8 mouse cellular contexts compared by ENCODE assay signal in genomic region chr12:55598537-55598886, GRCm38 (mm10). TPM values are rescaled to one million over a fixed set of nuclear protein-coding genes. Genes with fewer than 3 reads are reported as not detected.
DNase-seq lines count a peak whose midpoint lies in the region; ATAC-seq and TF ChIP-seq lines count a peak whose summit lies in the region.
"Had no signal": no experiment of that assay in that cellular context is flagged by ENCODE, and none has a peak within 500 bp of the region (broad histone marks: within the 10 kb centered on the region; RNA-seq: fewer than 3 reads in every experiment).

No protein-coding gene starts in this region.

- no peak for TF ChIP-seq EP300 in lung, postnatal 0 days (IDR thresholded peaks at IDR 0.05)
- no peak for TF ChIP-seq EP300 in stomach, postnatal 0 days (optimal IDR thresholded peaks at IDR 0.05)

- ATAC-seq in lung, postnatal 0 days, result no peak
- no peak for ATAC-seq in forebrain, postnatal 0 days
- ATAC-seq in liver, embryonic 12.5 days, result no peak
- no peak for ATAC-seq in stomach, postnatal 0 days (ENCODE audit: low FRiP score, low TSS enrichment)

- peak overlapping the region; percentile 29; the same call in 1 of the 2 replicates for H3K4me3 ChIP-seq in lung, postnatal 0 days (ENCODE audit: low read depth, low read length)
- H3K4me3 ChIP-seq in forebrain, postnatal 0 days (ENCODE audit: low read depth, low read length), result peak overlapping the region; percentile 47
- peak overlapping the region; percentile 54 for H3K4me3 ChIP-seq in liver, embryonic 12.5 days
- H3K4me3 ChIP-seq in stomach, postnatal 0 days (ENCODE audit: low read depth, low read length), result peak overlapping the region; percentile 36; the same call in 1 of the 2 replicates
- no peak overlapping the region for H3K4me3 ChIP-seq in gastrocnemius, adult 2 months

- intact Hi-C loops in gastrocnemius, adult 2 months (cut with DNase I), result no loop called here

- no peak overlapping the region for H3K4me2 ChIP-seq in lung, postnatal 0 days (replicated peaks; ENCODE audit: low read depth, low read length)
- peak overlapping the region; percentile 92 for H3K4me2 ChIP-seq in forebrain, postnatal 0 days (ENCODE audit: low read depth)
- H3K4me2 ChIP-seq in liver, embryonic 12.5 days, result peak overlapping the region; percentile 85
- peak overlapping the region; percentile 61; the same call in 1 of the 2 replicates for H3K4me2 ChIP-seq in stomach, postnatal 0 days (replicated peaks; ENCODE audit: low read depth)

- H3K9ac ChIP-seq in lung, postnatal 0 days (replicated peaks; ENCODE audit: low read depth), result no peak overlapping the region
- H3K9ac ChIP-seq in forebrain, postnatal 0 days, result peak overlapping the region; percentile 45; the same call in 1 of the 2 replicates
- no peak overlapping the region for H3K9ac ChIP-seq in liver, embryonic 12.5 days
- no peak overlapping the region for H3K9ac ChIP-seq in stomach, postnatal 0 days (ENCODE audit: low read length)

- 8% methylated on average over 7 of the region's 7 CpGs for WGBS in lung, postnatal 0 days
- WGBS in forebrain, postnatal 0 days, result 5% methylated on average over 7 of the region's 7 CpGs
- WGBS in liver, embryonic 12.5 days (ENCODE audit: insufficient replicate concordance), result 8% methylated on average over 7 of the region's 7 CpGs
- WGBS in stomach, postnatal 0 days, result 12% methylated on average over 7 of the region's 7 CpGs

- H3K9me3 ChIP-seq in lung, postnatal 0 days (ENCODE audit: low read length), result no peaks in the 10 kb centered on the region
- H3K9me3 ChIP-seq in forebrain, postnatal 0 days (ENCODE audit: low read length), result no peaks in the 10 kb centered on the region
- H3K9me3 ChIP-seq in liver, embryonic 12.5 days (replicated peaks), result no peaks in the 10 kb centered on the region
- no peaks in the 10 kb centered on the region for H3K9me3 ChIP-seq in stomach, postnatal 0 days (ENCODE audit: control insufficient read depth, low read length)

- H3K27me3 ChIP-seq in lung, postnatal 0 days (replicated peaks; ENCODE audit: insufficient read depth, low read length), result peaks cover 35% of the 10 kb centered on the region
- H3K27me3 ChIP-seq in forebrain, postnatal 0 days (ENCODE audit: insufficient read depth, low read length), result peaks cover 35% of the 10 kb centered on the region
- peaks cover 68% of the 10 kb centered on the region for H3K27me3 ChIP-seq in liver, embryonic 12.5 days (replicated peaks)
- H3K27me3 ChIP-seq in stomach, postnatal 0 days (ENCODE audit: control insufficient read depth, insufficient read depth, low read length), result peaks cover 19% of the 10 kb centered on the region; the same call in 1 of the 2 replicates

- no peak for DNase-seq in lung, postnatal 0 days (ENCODE audit: low spot score)
- no peak for DNase-seq in lung, postnatal 25 days (ENCODE audit: low spot score)
- DNase-seq in forebrain, postnatal 0 days, result peak; percentile 27
- DNase-seq in stomach, postnatal 0 days (ENCODE audit: low spot score), result no peak
- no peak for DNase-seq in urinary bladder, postnatal 25 days (ENCODE audit: low spot score)
- no peak for DNase-seq in gastrocnemius, adult 2 months

- H3K27ac ChIP-seq in lung, postnatal 0 days (ENCODE audit: low read length), result no peak overlapping the region
- no peak overlapping the region for H3K27ac ChIP-seq in forebrain, postnatal 0 days (ENCODE audit: low read depth, low read length)
- H3K27ac ChIP-seq in liver, embryonic 12.5 days, result no peak overlapping the region
- no peak overlapping the region for H3K27ac ChIP-seq in stomach, postnatal 0 days (replicated peaks)
- no peak overlapping the region for H3K27ac ChIP-seq in gastrocnemius, adult 2 months

- 0 out of 2 replicates have a peak, but pooled peaks cover 3% of the 10 kb centered on the region for H3K36me3 ChIP-seq in lung, postnatal 0 days (ENCODE audit: insufficient read depth, low read length)
- no peaks in the 10 kb centered on the region; the same call in 1 of the 2 replicates for H3K36me3 ChIP-seq in forebrain, postnatal 0 days (ENCODE audit: insufficient read depth)
- no peaks in the 10 kb centered on the region for H3K36me3 ChIP-seq in liver, embryonic 12.5 days
- no peaks in the 10 kb centered on the region for H3K36me3 ChIP-seq in stomach, postnatal 0 days (ENCODE audit: control insufficient read depth, insufficient read depth, low read length)

- peaks cover 10% of the 10 kb centered on the region for H3K4me1 ChIP-seq in lung, postnatal 0 days (ENCODE audit: insufficient read depth, low read depth, low read length)
- H3K4me1 ChIP-seq in forebrain, postnatal 0 days (ENCODE audit: insufficient read depth), result peaks cover 10% of the 10 kb centered on the region; the same call in 1 of the 2 replicates
- H3K4me1 ChIP-seq in liver, embryonic 12.5 days, result peaks cover 23% of the 10 kb centered on the region
- peaks cover 5% of the 10 kb centered on the region; the same call in 1 of the 2 replicates for H3K4me1 ChIP-seq in stomach, postnatal 0 days (replicated peaks; ENCODE audit: control insufficient read depth, insufficient read depth)

- TF ChIP-seq CTCF in lung, postnatal 0 days (IDR thresholded peaks at IDR 0.05), result no peak
- TF ChIP-seq CTCF in forebrain, postnatal 0 days (IDR thresholded peaks at IDR 0.05; ENCODE audit: low read depth), result no peak
- TF ChIP-seq CTCF in stomach, postnatal 0 days (IDR thresholded peaks at IDR 0.05; ENCODE audit: low read depth), result no peak
- no peak for TF ChIP-seq CTCF in gastrocnemius, adult 2 months (IDR thresholded peaks at IDR 0.05)

RNA-seq across cellular contexts. Expression of gene Insm2, which starts 0.7 kb away (rescaled TPM):
- 0.08 and 0.10 TPM in 2 replicates for polyA plus RNA-seq in lung, postnatal 0 days (2015; fragmentation: Nextera tagmentation; extraction: Ambion mirVana)
- 0.85 and 3.7 TPM in 2 replicates for total RNA-seq in forebrain, postnatal 0 days (2014; rRNA removed)
- 0.83 and 1.2 TPM in 2 replicates for polyA plus RNA-seq in forebrain, postnatal 0 days (2015; fragmentation: Nextera tagmentation; extraction: Ambion mirVana)
- 0.10 TPM in 1 of 2 replicates, not detected in the other for polyA plus RNA-seq in liver, embryonic 12.5 days (2016; fragmentation: Nextera tagmentation; extraction: Ambion mirVana)
- polyA plus RNA-seq in stomach, postnatal 0 days (2015; fragmentation: Nextera tagmentation; extraction: Ambion mirVana), result 0.04 and 0.10 TPM in 2 replicates
- not detected for total RNA-seq in gastrocnemius, adult 2 months (2021)
- total RNA-seq: hematopoietic stem cell, adult 5-6 weeks had no signal

RNA-seq across cellular contexts. Expression of gene Aldoart2, which starts 33.5 kb away (rescaled TPM):
- not detected in 2 replicates for polyA plus RNA-seq in lung, postnatal 0 days (2015; fragmentation: Nextera tagmentation; extraction: Ambion mirVana)
- total RNA-seq in forebrain, postnatal 0 days (2014; rRNA removed), result not detected in 2 replicates
- polyA plus RNA-seq in forebrain, postnatal 0 days (2015; fragmentation: Nextera tagmentation; extraction: Ambion mirVana), result 0.09 and 0.30 TPM in 2 replicates
- polyA plus RNA-seq in liver, embryonic 12.5 days (2016; fragmentation: Nextera tagmentation; extraction: Ambion mirVana), result not detected in 2 replicates
- polyA plus RNA-seq in stomach, postnatal 0 days (2015; fragmentation: Nextera tagmentation; extraction: Ambion mirVana), result not detected in 2 replicates
- under 1 TPM; 0.28 to 0.38 TPM for total RNA-seq in gastrocnemius, adult 2 months (2021)
- total RNA-seq: hematopoietic stem cell, adult 5-6 weeks had no signal
